Mouse (Mus musculus): ENCODE measurements around the gene Trim2. TPM values are rescaled to one million over a fixed set of nuclear protein-coding genes. Genes with fewer than 3 reads are reported as not detected.
A peak's percentile ranks its signal among the peaks of the same experiment; 100 is the strongest.

Trim2 gene
- polyA plus RNA-seq, 2 experiments from 2014 or later, result 3.9 to 4.0 TPM

GRCm38 (mm10) chr3:84286311-84286710 lies 20.4 kb downstream of the Trim2 start:
- ATAC-seq, result no peak

GRCm38 (mm10) chr3:84284796-84285195 lies 21.9 kb downstream of the Trim2 start:
- no peak for ATAC-seq

- no peak for ATAC-seq
Observed at GRCm38 (mm10) chr3:84283524-84283923, 23.2 kb downstream of the Trim2 start.

- no peak for ATAC-seq
Observed at GRCm38 (mm10) chr3:84281936-84282371, 24.7 kb downstream of the Trim2 start.

- no peak for ATAC-seq
Observed at GRCm38 (mm10) chr3:84278809-84279208, 27.9 kb downstream of the Trim2 start.

GRCm38 (mm10) chr3:84275124-84275523 lies 31.6 kb downstream of the Trim2 start:
- ATAC-seq, result no peak

- ATAC-seq, result no peak
Observed at GRCm38 (mm10) chr3:84272293-84273015, 34.2 kb downstream of the Trim2 start.

GRCm38 (mm10) chr3:84271794-84272193 lies 34.9 kb downstream of the Trim2 start:
- no peak for ATAC-seq

GRCm38 (mm10) chr3:84271058-84271457 lies 35.6 kb downstream of the Trim2 start:
- no peak for ATAC-seq

- ATAC-seq, result no peak
Observed at GRCm38 (mm10) chr3:84270624-84270995, 36.1 kb downstream of the Trim2 start.

- no peak for ATAC-seq
Observed at GRCm38 (mm10) chr3:84269987-84270623, 36.6 kb downstream of the Trim2 start.

- no peak for ATAC-seq
Observed at GRCm38 (mm10) chr3:84268434-84268833, 38.2 kb downstream of the Trim2 start.

- no peak for ATAC-seq
Observed at GRCm38 (mm10) chr3:84266391-84266931, 40.2 kb downstream of the Trim2 start.

GRCm38 (mm10) chr3:84265084-84265483 lies 41.6 kb downstream of the Trim2 start:
- ATAC-seq, result no peak

GRCm38 (mm10) chr3:84264395-84264794 lies 42.3 kb downstream of the Trim2 start:
- ATAC-seq, result no peak

- ATAC-seq, result peak; percentile 60
Observed at GRCm38 (mm10) chr3:84262804-84263203, 43.9 kb downstream of the Trim2 start.

GRCm38 (mm10) chr3:84261863-84262262 lies 44.8 kb downstream of the Trim2 start:
- ATAC-seq, result no peak

- no peak for ATAC-seq
Observed at GRCm38 (mm10) chr3:84260837-84261236, 45.8 kb downstream of the Trim2 start.

- peak; percentile 23 for ATAC-seq
Observed at GRCm38 (mm10) chr3:84260024-84260535, 46.6 kb downstream of the Trim2 start.

GRCm38 (mm10) chr3:84259281-84260023 lies 47.2 kb downstream of the Trim2 start:
- ATAC-seq, result peak; percentile 74

- no peak for ATAC-seq
Observed at GRCm38 (mm10) chr3:84258518-84259031, 48.1 kb downstream of the Trim2 start.

GRCm38 (mm10) chr3:84257989-84258517 lies 48.6 kb downstream of the Trim2 start:
- ATAC-seq, result no peak

- no peak for ATAC-seq
Observed at GRCm38 (mm10) chr3:84254520-84254878, 52.2 kb downstream of the Trim2 start.
